Mouse (Mus musculus): Measurements from ENCODE around the gene Rad51ap1.

Rad51ap1 gene

DNA sequence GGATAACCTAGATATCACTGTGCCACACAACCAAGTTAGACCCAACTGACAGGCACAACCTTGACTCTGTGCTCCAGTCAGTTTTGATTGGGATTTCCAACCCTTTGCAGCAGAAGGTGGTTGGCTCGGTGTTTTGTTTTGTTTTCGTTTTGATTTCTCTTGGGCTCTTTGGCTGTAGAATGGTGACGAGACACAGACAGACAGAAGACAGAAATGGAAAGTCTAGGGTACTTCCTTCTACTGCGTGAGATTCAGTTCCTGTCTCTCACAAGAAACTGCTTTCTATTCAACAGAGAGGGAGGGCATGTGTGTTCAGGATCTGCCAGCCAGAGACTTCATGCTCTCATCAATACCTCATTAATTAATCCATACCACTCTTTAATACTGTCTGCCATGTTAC lies 28.7 kb downstream of the Rad51ap1 start:
- no peak for TF ChIP-seq GATA4 (IDR thresholded peaks at IDR 0.05; ENCODE audit: insufficient replicate concordance, low read length)

DNA sequence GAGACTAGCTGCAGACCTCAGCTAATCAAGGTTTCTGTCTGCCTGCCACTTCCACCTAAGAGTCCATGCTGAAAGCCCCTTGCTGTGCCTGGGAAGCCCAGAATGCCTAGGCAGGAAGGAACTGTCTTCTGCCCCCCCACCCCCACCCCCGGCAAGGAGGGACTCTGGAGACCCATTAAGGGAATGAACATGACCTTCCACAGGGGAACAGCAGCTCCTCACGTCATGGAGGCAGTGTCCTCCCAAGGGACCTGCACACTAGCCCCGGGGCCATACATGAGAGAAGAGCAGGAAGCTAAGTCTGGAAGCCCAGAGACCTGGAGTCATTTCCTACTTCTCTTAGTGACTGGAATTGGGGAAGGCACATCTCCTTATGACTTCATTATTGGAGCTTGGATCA lies 31.5 kb downstream of the Rad51ap1 start:
- TF ChIP-seq GATA4 (IDR thresholded peaks at IDR 0.05; ENCODE audit: insufficient replicate concordance, low read length): no peak

DNA sequence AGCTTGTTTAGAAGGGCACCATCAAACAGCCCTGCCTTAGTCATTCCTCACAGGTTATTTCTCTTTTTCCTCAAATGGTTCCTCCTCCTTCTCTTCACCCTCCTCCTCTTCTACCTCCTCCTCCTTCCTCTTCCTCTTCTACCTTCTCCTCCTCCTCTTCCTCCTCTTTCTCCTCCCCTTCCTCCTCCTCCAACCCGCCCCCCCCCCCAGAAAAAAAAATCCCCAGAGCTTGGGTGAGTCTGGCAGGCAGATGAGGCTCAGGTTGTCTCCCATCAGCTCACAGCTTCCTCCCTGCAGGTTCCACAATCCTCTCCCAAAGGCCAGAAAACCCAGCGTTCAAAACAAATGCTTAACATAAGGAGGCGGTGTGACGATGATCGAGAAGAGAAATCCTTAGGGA lies 32.0 kb downstream of the Rad51ap1 start:
- no peak for TF ChIP-seq GATA4 (IDR thresholded peaks at IDR 0.05; ENCODE audit: insufficient replicate concordance, low read length)

DNA sequence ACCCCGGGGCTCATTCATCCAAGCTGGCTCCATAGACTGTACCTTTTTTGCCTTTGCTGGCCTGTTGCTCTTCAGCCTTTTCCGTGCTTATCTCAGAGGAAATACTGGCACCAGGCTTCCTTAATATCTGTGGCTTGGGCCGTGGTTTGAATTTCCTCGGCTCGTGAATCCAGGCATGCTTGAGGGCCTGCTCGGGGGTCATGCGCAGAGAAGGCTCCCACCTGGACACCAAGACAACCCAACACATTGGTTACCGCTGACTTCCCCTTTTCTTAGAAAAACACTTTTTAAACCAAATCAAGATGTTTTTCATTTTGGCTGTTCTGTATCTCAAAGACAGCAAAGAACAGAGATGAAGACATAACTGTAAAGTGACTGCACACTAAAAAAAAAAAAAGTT lies 62.3 kb downstream of the Rad51ap1 start:
- TF ChIP-seq GATA4 (IDR thresholded peaks at IDR 0.05; ENCODE audit: insufficient replicate concordance, low read length): no peak

Data from liver, adult (tissue).